Mouse (Mus musculus): ENCODE measurements at regions not wholly inside any gene's neighbourhood (a gene's known extent, or its start where the extent isn't known, plus 50 kb on each side); places are given as distances from the start of the nearest gene placed in this dataset.

DNA sequence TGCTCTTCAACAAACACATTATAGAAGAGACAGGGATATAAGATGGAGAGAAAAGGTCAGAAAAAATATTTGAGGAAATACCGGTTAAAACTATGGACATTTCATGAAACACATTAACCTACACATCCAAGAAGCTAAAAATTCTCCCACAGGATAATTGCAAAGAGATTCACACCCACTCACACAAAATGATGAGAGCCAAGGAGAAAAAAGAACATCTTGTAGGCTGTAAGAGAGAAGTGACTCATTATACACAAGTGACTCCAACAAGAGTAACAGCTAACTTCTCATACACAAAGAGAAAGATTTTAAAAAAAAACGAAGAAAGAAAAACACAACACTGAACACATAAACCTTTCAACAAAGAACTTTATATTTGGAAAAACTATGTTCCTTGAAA is 658.3 kb upstream of the Kirrel3 start:
- no peaks in the 10 kb centered on the region for H3K9me3 ChIP-seq (ENCODE audit: control insufficient read depth, low read length)
- H3K4me3 ChIP-seq (ENCODE audit: low read depth, low read length) = no peak overlapping the region
- H3K36me3 ChIP-seq (ENCODE audit: control insufficient read depth, insufficient read depth, low read length) = no peaks in the 10 kb centered on the region
- ATAC-seq (replicated peaks; ENCODE audit: low FRiP score) (no peak), DNase-seq (ENCODE audit: low spot score) (no peak)
- H3K4me1 ChIP-seq (replicated peaks; ENCODE audit: control insufficient read depth, insufficient read depth, low read length) = no peaks in the 10 kb centered on the region
- no peak overlapping the region for H3K4me2 ChIP-seq (ENCODE audit: low read depth, low read length, severe bottlenecking)
- H3K9ac ChIP-seq (ENCODE audit: low read length) = no peak overlapping the region
- 86% methylated on average over 2 of the region's 2 CpGs for WGBS
- H3K27me3 ChIP-seq (ENCODE audit: control insufficient read depth, insufficient read depth, low read length) = no peaks in the 10 kb centered on the region
- H3K27ac ChIP-seq (ENCODE audit: low read depth, low read length) = no peak overlapping the region

DNA sequence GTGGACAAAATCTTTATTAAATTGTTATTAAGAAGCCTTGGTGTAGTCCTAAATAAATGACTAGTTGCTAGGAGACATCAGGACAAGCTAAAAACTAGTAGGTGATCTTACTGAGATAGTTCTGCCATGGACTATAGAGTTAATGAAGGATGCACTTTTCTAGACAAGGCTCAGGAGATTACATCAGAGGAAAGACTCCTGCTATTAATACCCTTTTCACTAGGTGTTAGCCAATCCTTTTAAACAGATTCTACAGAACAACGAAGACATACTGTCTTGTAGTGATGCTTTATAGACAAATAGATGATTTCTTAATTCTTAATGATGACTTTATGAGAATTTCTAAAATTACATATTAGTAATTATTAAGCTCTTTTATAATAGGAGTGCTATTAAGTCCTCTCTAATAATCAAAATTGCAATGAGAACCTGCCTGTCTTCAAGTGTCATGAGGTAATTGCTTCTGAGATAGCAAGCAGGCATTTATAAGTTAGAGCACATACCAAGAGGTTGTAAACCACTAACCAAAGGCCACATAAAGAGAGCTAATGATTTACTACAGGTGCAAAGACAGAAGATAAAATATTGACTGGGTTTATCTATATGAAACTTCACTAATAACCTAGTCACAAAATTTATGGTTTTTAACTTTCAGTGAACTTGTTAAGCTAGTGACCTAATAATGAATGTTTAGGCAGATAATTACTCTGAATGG is 647.9 kb upstream of the Kirrel3 start:
- Histone ChIP-seq H3K4me2 (ENCODE audit: low read depth, low read length, severe bottlenecking) (no peak overlapping the region), H3K4me1 (replicated peaks; ENCODE audit: control insufficient read depth, insufficient read depth, low read length) (no peaks in the 10 kb centered on the region), H3K9ac (ENCODE audit: low read length) (no peak overlapping the region), H3K9me3 (ENCODE audit: control insufficient read depth, low read length) (no peaks in the 10 kb centered on the region), H3K4me3 (ENCODE audit: low read depth, low read length) (no peak overlapping the region), H3K36me3 (ENCODE audit: control insufficient read depth, insufficient read depth, low read length) (no peaks in the 10 kb centered on the region), H3K27ac (ENCODE audit: low read depth, low read length) (no peak overlapping the region), H3K27me3 (ENCODE audit: control insufficient read depth, insufficient read depth, low read length) (no peaks in the 10 kb centered on the region)
- no peak for DNase-seq (ENCODE audit: low spot score)
- 72% methylated on average over 1 of the region's 1 CpGs for WGBS
- no peak for ATAC-seq (replicated peaks; ENCODE audit: low FRiP score)

DNA sequence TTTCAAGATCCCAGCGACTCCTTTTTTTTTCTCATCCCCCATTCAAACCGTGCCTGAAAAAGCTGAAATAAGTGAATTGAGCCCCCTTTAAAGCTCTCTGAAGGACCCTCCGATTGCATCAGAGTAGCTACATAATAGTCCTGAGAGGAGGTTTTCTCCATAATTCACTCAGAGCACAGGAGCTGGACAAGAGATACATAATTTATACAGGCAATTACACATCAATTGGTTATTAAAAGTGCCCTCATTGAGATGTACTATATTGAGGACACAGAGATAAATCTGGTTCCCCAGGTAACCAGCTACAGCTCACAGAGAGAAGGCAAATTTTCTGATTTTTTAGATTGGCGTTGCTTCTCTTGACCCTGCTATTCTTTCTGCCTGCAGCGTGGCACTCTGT is 636.1 kb upstream of the Kirrel3 start:
- DNase-seq (ENCODE audit: low spot score) (no peak), ATAC-seq (replicated peaks; ENCODE audit: low FRiP score) (no peak)
- H3K9ac ChIP-seq (ENCODE audit: low read length) = no peak overlapping the region
- no peaks in the 10 kb centered on the region for H3K27me3 ChIP-seq (ENCODE audit: control insufficient read depth, insufficient read depth, low read length)
- H3K4me1 ChIP-seq (replicated peaks; ENCODE audit: control insufficient read depth, insufficient read depth, low read length) = no peaks in the 10 kb centered on the region
- no peaks in the 10 kb centered on the region for H3K9me3 ChIP-seq (ENCODE audit: control insufficient read depth, low read length)
- no peak overlapping the region for H3K4me3 ChIP-seq (ENCODE audit: low read depth, low read length)
- no peaks in the 10 kb centered on the region for H3K36me3 ChIP-seq (ENCODE audit: control insufficient read depth, insufficient read depth, low read length)
- no peak overlapping the region for H3K4me2 ChIP-seq (ENCODE audit: low read depth, low read length, severe bottlenecking)
- H3K27ac ChIP-seq (ENCODE audit: low read depth, low read length) = no peak overlapping the region
- WGBS = 62% methylated on average over 5 of the region's 5 CpGs

DNA sequence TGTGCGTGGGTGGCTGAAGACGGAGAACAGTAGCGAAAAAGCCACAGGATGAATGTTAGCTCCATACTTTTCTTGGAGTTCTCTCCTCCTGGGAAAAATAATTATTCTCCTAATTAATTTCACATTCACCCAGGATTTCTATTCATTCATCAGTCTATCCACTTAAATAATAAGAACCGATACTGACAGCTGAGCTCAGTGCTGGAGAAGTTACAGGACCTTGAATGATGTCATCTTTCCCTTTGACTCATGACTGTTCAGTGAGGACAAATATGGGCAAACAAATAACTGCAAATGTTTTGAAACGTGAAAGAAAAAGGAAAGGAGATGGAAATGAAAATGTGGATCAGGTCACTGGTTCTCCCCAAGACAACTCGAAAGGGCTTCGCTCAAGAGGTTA is 635.7 kb upstream of the Kirrel3 start:
- ATAC-seq (replicated peaks; ENCODE audit: low FRiP score) (no peak), DNase-seq (ENCODE audit: low spot score) (no peak)
- no peak overlapping the region for H3K4me3 ChIP-seq (ENCODE audit: low read depth, low read length)
- H3K4me2 ChIP-seq (ENCODE audit: low read depth, low read length, severe bottlenecking) = no peak overlapping the region
- H3K27ac ChIP-seq (ENCODE audit: low read depth, low read length) = no peak overlapping the region
- H3K36me3 ChIP-seq (ENCODE audit: control insufficient read depth, insufficient read depth, low read length) = no peaks in the 10 kb centered on the region
- no peak overlapping the region for H3K9ac ChIP-seq (ENCODE audit: low read length)
- H3K9me3 ChIP-seq (ENCODE audit: control insufficient read depth, low read length) = no peaks in the 10 kb centered on the region
- no peaks in the 10 kb centered on the region for H3K27me3 ChIP-seq (ENCODE audit: control insufficient read depth, insufficient read depth, low read length)
- WGBS = 72% methylated on average over 7 of the region's 7 CpGs
- no peaks in the 10 kb centered on the region for H3K4me1 ChIP-seq (replicated peaks; ENCODE audit: control insufficient read depth, insufficient read depth, low read length)

DNA sequence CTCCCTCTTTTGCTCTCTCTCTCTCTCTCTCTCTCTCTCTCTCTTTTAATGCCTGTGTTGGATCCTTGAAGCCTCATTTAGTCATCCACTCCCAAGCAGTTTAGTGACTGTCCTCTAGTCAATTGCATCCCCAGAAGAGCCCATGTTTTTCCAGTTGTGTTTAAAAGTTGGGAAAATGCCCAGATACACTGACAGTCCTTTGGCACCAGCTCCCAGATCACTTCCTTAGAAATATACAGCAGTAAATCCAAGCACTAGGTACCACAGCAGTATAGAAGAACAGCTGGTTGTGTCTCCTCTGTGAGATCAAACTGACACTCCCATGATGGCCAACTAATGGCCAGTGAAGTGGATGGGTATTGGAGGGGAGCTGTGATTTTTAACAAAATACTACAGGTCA is 634.7 kb upstream of the Kirrel3 start:
- ATAC-seq (replicated peaks; ENCODE audit: low FRiP score) = no peak
- H3K9me3 ChIP-seq (ENCODE audit: control insufficient read depth, low read length) = no peaks in the 10 kb centered on the region
- H3K4me1 ChIP-seq (replicated peaks; ENCODE audit: control insufficient read depth, insufficient read depth, low read length) = no peaks in the 10 kb centered on the region
- no peaks in the 10 kb centered on the region for H3K36me3 ChIP-seq (ENCODE audit: control insufficient read depth, insufficient read depth, low read length)
- no peaks in the 10 kb centered on the region for H3K27me3 ChIP-seq (ENCODE audit: control insufficient read depth, insufficient read depth, low read length)
- H3K4me2 ChIP-seq (ENCODE audit: low read depth, low read length, severe bottlenecking) = no peak overlapping the region
- no peak for DNase-seq (ENCODE audit: low spot score)
- H3K4me3 ChIP-seq (ENCODE audit: low read depth, low read length) = no peak overlapping the region
- H3K27ac ChIP-seq (ENCODE audit: low read depth, low read length) = no peak overlapping the region
- H3K9ac ChIP-seq (ENCODE audit: low read length) = no peak overlapping the region

DNA sequence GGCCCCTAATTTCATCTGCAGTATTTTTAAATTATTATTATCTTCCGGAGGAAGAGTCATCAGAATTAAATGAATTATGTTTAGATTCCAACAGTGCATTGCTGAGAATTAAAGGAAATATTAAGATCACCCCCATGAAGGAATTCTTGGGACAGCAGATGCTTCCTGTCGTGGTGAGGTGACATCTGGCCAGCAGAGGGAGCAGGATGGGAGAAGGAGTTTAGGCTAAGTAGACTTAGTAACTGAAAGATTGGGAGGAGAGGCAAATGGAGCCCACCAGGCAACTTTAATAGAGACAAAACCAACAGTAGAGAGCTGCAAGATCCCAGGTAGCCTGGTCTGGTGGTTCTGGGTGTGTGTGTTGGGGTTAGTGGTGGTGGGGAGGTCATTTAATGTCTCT is 629.5 kb upstream of the Kirrel3 start:
- DNase-seq (ENCODE audit: low spot score) (peak; percentile 59), ATAC-seq (replicated peaks; ENCODE audit: low FRiP score) (no peak)
- WGBS = 34% methylated on average over 2 of the region's 2 CpGs
- Histone ChIP-seq H3K27me3 (ENCODE audit: control insufficient read depth, insufficient read depth, low read length) (no peaks in the 10 kb centered on the region), H3K9ac (ENCODE audit: low read length) (no peak overlapping the region), H3K9me3 (ENCODE audit: control insufficient read depth, low read length) (no peaks in the 10 kb centered on the region), H3K4me3 (ENCODE audit: low read depth, low read length) (no peak overlapping the region), H3K27ac (ENCODE audit: low read depth, low read length) (no peak overlapping the region), H3K4me1 (replicated peaks; ENCODE audit: control insufficient read depth, insufficient read depth, low read length) (no peaks in the 10 kb centered on the region), H3K36me3 (ENCODE audit: control insufficient read depth, insufficient read depth, low read length) (no peaks in the 10 kb centered on the region), H3K4me2 (ENCODE audit: low read depth, low read length, severe bottlenecking) (no peak overlapping the region)

DNA sequence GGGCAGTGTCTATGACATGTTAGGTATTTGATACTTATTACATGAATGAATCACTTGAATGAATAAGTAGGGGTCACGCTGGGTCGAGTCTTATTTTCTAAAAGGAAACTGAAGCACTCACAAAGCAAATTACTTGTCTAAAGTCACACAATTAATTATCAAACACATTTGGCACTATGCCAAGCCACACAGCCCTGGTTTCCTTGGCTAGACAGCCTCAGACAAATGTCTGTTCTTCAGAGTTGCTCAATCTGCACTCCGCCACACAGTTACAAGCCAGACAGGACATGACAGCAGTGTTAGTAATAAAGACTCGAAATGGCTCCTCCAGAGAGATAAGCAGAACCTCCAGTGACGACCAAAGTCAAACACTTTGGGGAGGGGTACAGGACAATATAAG is 627.2 kb upstream of the Kirrel3 start:
- ATAC-seq (replicated peaks; ENCODE audit: low FRiP score) = no peak
- Histone ChIP-seq H3K36me3 (ENCODE audit: control insufficient read depth, insufficient read depth, low read length) (no peaks in the 10 kb centered on the region), H3K4me1 (replicated peaks; ENCODE audit: control insufficient read depth, insufficient read depth, low read length) (no peaks in the 10 kb centered on the region), H3K27me3 (ENCODE audit: control insufficient read depth, insufficient read depth, low read length) (no peaks in the 10 kb centered on the region), H3K4me3 (ENCODE audit: low read depth, low read length) (no peak overlapping the region), H3K9me3 (ENCODE audit: control insufficient read depth, low read length) (no peaks in the 10 kb centered on the region), H3K4me2 (ENCODE audit: low read depth, low read length, severe bottlenecking) (no peak overlapping the region), H3K9ac (ENCODE audit: low read length) (no peak overlapping the region), H3K27ac (ENCODE audit: low read depth, low read length) (no peak overlapping the region)
- WGBS = 83% methylated on average over 5 of the region's 5 CpGs
- DNase-seq (ENCODE audit: low spot score) = no peak

DNA sequence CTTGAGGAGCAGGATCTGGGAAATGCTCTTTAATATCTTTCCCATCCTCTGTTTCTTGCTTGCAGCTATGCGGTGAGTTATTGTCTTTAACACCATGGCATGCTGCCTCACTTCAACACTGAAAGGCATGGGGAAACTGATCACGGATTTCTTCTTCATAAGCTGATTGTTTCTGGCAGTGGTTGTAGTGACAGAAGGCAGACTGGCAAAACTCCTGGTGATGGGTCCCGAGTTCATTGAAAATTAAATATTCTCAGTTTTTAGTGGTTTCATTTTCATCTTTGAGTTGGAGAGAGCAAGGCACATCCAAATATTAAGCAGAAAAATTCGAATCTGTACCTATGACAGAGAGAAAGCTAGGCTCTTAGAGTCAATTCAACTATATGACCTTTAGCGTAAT is 617.0 kb upstream of the Kirrel3 start:
- Histone ChIP-seq H3K4me1 (replicated peaks; ENCODE audit: control insufficient read depth, insufficient read depth, low read length) (no peaks in the 10 kb centered on the region), H3K27ac (ENCODE audit: low read depth, low read length) (no peak overlapping the region), H3K27me3 (ENCODE audit: control insufficient read depth, insufficient read depth, low read length) (no peaks in the 10 kb centered on the region), H3K4me2 (ENCODE audit: low read depth, low read length, severe bottlenecking) (no peak overlapping the region), H3K36me3 (ENCODE audit: control insufficient read depth, insufficient read depth, low read length) (no peaks in the 10 kb centered on the region), H3K4me3 (ENCODE audit: low read depth, low read length) (no peak overlapping the region), H3K9ac (ENCODE audit: low read length) (no peak overlapping the region), H3K9me3 (ENCODE audit: control insufficient read depth, low read length) (no peaks in the 10 kb centered on the region)
- ATAC-seq (replicated peaks; ENCODE audit: low FRiP score) (no peak), DNase-seq (ENCODE audit: low spot score) (no peak)
- 82% methylated on average over 5 of the region's 5 CpGs for WGBS

DNA sequence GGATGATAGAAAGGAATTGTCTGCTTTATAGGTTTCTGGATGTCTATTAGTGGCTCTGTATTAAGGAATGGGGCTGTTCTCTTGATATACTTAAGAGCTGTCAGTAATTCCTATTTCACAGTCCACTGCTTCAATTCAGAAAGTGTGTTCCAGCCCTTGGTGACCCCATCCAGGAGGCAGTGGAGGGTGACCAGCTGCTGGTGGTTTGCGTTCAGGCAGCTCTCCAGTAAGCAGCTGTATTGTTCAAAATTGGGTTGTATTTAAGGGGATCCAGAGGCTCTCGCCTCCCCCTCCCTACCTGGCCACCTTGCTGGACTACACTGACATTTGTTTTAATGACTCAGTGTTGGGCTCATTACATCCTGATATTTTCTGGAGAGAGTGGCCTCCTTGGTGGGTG is 598.4 kb upstream of the Kirrel3 start:
- whole genome bisulfite sequencing = 12% methylated on average over 2 of the region's 2 CpGs
- H3K4me2 ChIP-seq (ENCODE audit: low read depth, low read length, severe bottlenecking) = no peak overlapping the region
- peak; percentile 48 for DNase-seq (ENCODE audit: low spot score)
- H3K36me3 ChIP-seq (ENCODE audit: control insufficient read depth, insufficient read depth, low read length) = no peaks in the 10 kb centered on the region
- H3K9me3 ChIP-seq (ENCODE audit: control insufficient read depth, low read length) = no peaks in the 10 kb centered on the region
- H3K4me1 ChIP-seq (replicated peaks; ENCODE audit: control insufficient read depth, insufficient read depth, low read length) = no peaks in the 10 kb centered on the region; the same call in 1 of the 2 replicates
- no peaks in the 10 kb centered on the region for H3K27me3 ChIP-seq (ENCODE audit: control insufficient read depth, insufficient read depth, low read length)
- ATAC-seq (replicated peaks; ENCODE audit: low FRiP score) = peak; percentile 53
- H3K27ac ChIP-seq (ENCODE audit: low read depth, low read length) = no peak overlapping the region
- no peak overlapping the region for H3K4me3 ChIP-seq (ENCODE audit: low read depth, low read length)
- H3K9ac ChIP-seq (ENCODE audit: low read length) = no peak overlapping the region
